Mouse (Mus musculus) common myeloid progenitor, adult 5-6 weeks (primary cell): ENCODE data around the gene Zbed4. TPM values are rescaled to one million over a fixed set of nuclear protein-coding genes. Genes with fewer than 3 reads are reported as not detected.

Experiments used
- ATAC-seq: replicated peaks from 2 replicates; pipeline ENCODE4 v1.8.0; 2016; ENCODE audit warnings: low read depth, mild to moderate bottlenecking, moderate TSS enrichment, inconsistent platforms; ENCODE audit not compliant: poor library complexity, severe bottlenecking
- total RNA-seq: library from RNA; stranded (forward); fragments of 200-1000, 187-1606 nt; gene quantifications from 2 replicates; pipeline ENCODE4 v1.2.3, GENCODE M21; 2017

The Zbed4 gene
- total RNA-seq, 1 experiment from 2014 or later = 56.9 TPM

GRCm38 (mm10) chr15:88831482-88831881 lies 80.0 kb downstream of the Zbed4 start:
- ATAC-seq = no peak

GRCm38 (mm10) chr15:88832536-88832935 lies 81.1 kb downstream of the Zbed4 start:
- no peak for ATAC-seq

Other genes with a start within 250 kb of the Zbed4 start
- gene Zdhhc25, start 151.4 kb upstream of the Zbed4 start, total RNA-seq = not detected in 2 replicates
- 59.4 and 63.7 TPM in 2 replicates for gene Brd1, start 17.4 kb upstream of the Zbed4 start, total RNA-seq
- 1.8 and 5.0 TPM in 2 replicates for gene Alg12, start 67.7 kb downstream of the Zbed4 start, total RNA-seq
- 55.5 and 67.1 TPM in 2 replicates for gene Creld2, start 68.0 kb downstream of the Zbed4 start, total RNA-seq
- 11.9 and 12.3 TPM in 2 replicates for gene Pim3, start 110.5 kb downstream of the Zbed4 start, total RNA-seq
- gene Ttll8, start 202.8 kb downstream of the Zbed4 start, total RNA-seq = not detected in 2 replicates
- not detected in 2 replicates for gene Mlc1, start 227.3 kb downstream of the Zbed4 start, total RNA-seq
- not detected in 2 replicates for gene Mov10l1, start 231.2 kb downstream of the Zbed4 start, total RNA-seq